Mouse (Mus musculus) cerebellum, adult (tissue): ENCODE data around the gene Egln2.

Experiments
- ATAC-seq: cut with Nextera tagmentation; 2 replicates; pipeline ENCODE4 v1.9.2; 2017; ENCODE audit warnings: mild to moderate bottlenecking, moderate library complexity, mixed read lengths; ENCODE audit not compliant: insufficient number of reproducible peaks, low FRiP score, low TSS enrichment

Gene Egln2

GRCm38 (mm10) chr7:27178324-27179216, 12.0 kb upstream of the Egln2 start, which contains the start of gene Rab4b:
TSS of gene Rab4b (minus strand) at chr7:27178896.
- peak; percentile 97 for ATAC-seq

DNA sequence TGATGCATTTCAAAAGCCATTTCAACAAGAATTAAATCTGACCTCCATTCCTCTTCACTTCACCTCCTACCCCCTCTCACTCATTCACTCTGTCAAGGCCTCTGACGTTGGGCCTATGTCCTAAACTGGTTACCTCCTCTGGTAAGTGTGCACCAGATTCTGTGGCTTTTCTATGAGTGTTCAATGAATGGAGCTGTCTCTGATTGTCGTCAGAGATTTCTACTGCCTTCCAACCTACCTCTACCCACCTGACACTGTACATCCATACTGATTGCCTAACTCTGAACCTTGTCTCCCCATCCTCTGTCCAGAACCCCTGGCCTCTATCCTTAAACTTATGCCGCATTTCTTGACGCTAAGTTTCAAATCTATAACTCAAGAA, 11.3 kb upstream of the Egln2 start:
- 0 out of 2 replicates have a peak, but pooled peaks have one; percentile 7 for ATAC-seq

DNA sequence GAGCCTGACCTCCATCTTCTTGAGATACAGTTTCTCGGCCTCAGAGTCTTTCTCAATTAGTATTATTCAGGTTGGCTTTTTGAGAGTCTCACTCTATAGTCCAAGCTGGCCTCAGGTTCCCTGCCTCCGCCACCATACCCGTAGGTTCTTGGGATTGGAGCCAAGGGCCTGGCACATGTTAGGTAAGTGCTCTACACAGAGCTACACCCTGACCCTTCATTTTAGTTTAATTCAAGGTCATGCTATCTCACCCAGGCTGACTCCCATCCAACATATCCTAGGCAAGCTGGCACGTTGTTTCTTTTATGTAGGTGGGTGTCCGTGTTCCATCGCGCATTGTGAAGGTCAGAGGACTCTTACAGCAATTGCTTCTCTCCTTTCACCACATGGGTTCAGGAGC, 8.3 kb upstream of the Egln2 start:
- ATAC-seq, result no peak

GRCm38 (mm10) chr7:27174496-27174895, 7.9 kb upstream of the Egln2 start:
- no peak for ATAC-seq

GRCm38 (mm10) chr7:27170981-27171380, 4.4 kb upstream of the Egln2 start:
- no peak for ATAC-seq

DNA sequence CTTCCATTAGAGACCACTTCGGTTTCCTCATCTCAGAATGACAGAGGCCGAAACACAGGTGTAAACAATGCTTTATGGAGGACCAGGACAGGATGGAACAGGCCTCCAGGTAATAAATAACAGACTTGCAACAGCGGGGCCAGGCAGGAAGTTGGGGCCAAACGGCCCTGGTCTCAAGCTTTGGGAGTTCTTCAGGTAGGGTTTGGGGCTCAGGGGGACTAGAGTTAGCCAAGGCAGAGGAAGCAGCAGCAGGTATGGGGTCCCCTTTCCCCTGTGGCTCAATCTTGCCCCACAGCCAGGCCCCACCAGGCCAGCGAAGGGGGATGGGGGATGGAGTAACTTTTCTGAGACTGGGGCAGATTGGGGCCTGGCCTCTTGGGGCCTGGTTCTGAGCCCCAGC, 1.8 kb upstream of the Egln2 start:
- ATAC-seq, result no peak

DNA sequence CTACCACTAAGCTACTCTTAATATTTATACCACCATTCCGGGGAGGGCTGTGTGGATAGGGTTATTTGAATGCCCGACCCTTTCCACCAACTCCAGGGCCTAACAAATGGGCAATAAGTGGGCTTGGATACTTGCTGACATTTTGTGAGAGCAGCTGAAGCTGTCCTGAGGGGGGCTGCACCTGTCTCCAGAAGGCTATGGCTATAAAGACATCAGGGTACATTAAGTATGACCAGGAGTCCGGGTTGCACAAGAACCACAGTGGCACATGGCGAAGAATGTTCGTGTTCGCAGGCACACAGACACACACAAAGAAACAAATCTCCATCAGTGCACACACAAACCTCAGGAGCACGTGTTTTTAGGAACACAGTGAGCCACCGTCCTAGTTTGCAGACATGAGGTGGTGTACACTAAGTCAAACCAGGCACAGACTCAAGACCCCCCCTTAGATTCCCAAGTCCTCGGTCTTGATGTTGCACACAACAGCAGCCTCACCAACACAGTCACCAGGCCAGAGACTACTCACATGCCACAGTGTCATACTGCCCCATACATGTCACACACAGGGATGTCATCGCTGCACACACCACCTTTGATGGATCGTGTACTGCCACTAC, 983 bp upstream of the Egln2 start:
- ATAC-seq, result no peak

- peak; percentile 24; the same call in 1 of the 2 replicates for ATAC-seq
Measured at GRCm38 (mm10) chr7:27166229-27166613, 381 bp downstream of the Egln2 start.

- ATAC-seq, result no peak
Measured at GRCm38 (mm10) chr7:27165696-27166095, 906 bp downstream of the Egln2 start.

DNA sequence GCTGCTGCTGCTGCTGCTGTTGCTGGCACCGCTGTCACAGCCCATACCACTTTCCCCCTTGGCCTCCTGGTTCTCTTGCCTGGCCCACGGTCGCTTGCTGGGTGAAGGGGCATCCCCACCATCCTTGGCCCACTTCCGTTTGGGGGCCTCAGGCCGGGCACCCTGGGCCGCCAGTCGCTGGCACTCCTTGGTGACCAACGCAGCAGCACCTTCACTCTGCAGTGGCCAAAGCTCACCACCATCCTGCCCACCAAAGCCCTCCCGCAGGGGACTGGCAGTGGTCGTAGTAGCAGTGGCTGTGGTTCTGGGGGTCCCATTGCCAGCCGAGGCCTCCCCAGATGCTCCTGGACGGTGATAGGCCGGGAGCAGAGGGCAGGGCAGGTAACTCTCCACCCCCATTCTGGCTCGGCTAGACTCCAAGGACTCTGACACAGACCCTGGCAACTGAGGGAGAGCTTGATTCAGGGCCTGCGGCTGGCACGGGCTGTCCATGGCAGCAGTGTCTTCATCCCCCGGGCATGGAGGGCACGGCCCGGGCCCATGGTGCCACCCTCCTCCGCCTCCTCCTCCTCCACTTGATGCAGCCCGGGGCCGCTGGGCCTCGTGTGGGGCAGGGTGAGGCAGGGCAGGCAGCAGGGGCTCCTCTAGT, 1.5 kb downstream of the Egln2 start:
- no peak for ATAC-seq

DNA sequence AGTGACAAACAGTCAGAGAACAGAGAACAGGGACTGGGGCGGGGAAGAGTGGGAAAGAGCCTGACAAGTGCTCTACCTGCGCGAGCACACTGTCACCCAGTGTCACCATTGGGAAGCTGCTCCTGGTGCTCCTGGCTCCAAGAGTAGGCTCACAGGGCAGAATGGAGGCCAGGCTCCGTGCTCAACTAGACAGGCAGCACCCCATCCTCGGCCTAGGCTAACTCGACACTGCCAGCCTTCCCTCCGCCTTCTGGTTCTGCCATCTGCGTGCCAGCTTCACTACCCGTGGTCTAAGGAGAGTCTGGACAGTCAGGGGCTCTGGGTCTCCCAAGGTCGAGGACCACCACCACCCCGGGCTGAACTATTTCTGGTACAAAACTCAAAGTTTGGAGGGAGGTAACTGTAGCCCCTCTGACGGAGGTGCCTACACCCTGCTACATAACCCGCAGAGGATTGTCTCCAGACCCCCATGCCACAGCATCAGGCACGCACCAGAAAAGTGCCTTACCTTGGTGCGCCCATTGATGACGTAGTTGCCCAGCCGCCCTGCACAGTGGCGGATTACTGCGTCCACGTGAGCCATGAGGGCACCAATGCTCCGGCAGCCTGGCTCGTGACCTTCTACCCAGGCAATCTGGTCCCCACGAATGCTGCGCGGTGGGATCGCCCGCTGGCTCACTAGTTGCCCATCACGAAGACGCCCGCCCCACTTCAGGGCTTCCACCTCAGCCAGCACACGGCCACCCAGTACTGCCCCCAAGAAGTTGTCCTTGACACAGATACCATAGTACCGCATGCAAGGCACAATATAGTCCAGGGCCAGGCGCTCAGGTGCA, 2.3 kb downstream of the Egln2 start:
- no peak for ATAC-seq

GRCm38 (mm10) chr7:27163450-27163805, 3.2 kb downstream of the Egln2 start:
- ATAC-seq, result no peak

DNA sequence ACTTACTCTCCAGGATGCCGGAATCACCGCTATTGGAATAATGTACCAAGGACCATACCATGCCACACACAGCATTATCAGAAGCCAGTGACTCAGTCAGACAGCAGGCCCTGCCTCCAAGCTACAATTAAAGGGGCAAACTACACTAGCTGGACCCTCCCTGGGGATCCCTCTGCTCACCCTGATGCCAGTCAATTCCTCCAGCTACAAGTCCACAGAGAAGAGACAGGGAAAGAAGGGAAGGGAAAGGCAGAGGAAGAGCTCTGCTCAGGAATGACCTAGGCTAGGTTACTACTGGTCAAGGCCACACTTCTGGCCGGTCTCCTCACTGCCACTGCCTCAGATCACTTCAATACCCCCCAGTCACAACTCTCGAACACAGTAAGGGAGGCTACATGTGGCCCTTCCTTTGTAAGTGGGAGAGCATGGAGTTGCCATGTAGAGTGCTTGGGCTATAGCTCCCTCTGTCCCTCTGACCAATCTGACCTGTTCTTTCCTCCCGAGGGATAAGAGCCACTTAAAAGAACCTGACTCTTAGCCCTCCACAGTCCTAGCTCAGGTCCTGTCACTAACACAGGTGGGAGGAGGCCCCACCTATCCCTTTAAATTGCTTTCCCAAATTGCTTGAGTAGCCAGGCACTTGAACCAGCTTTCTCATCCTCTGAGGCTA, 3.7 kb downstream of the Egln2 start:
- no peak for ATAC-seq

DNA sequence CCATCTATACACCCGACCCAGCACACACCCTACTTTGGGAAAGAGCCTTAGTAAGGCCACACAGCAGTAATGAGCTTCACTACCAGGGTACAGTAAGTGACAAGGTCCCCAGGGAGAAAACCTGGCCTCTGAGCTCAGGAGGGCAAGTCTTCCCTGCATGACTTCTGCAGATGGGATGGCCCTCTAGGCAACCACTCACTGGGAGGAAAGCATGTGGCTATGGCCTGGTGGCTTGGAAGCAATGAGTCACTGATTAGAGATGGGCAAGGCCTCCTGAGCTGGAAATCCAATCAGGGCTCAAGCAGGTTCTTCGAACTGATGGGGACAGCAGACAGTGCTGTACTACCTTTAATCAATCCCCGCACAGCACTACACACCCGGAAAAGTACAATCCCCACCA, 4.9 kb downstream of the Egln2 start:
- no peak for ATAC-seq

- ATAC-seq, result no peak
Measured at GRCm38 (mm10) chr7:27160921-27161320, 5.7 kb downstream of the Egln2 start.

DNA sequence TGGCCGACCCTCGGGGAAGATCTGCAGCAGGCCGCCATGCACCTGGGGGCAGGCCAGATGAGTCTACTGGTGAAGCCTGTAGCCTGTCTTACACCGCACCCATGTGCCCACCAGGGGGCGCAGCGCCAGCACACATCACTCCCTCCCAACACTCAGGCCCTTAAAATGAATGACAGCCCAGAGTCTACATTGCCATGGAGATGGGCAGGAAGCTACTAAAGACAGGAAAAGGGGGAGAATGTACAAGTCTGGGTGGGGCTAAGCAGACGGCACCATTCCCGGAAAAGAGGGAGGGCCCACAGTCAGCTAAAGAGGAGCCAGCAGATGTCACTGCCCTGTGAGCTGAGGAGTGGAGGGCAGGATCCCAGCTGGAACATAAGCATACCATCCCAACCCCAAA, 6.7 kb downstream of the Egln2 start:
- peak; percentile 67; the same call in 1 of the 2 replicates for ATAC-seq

DNA sequence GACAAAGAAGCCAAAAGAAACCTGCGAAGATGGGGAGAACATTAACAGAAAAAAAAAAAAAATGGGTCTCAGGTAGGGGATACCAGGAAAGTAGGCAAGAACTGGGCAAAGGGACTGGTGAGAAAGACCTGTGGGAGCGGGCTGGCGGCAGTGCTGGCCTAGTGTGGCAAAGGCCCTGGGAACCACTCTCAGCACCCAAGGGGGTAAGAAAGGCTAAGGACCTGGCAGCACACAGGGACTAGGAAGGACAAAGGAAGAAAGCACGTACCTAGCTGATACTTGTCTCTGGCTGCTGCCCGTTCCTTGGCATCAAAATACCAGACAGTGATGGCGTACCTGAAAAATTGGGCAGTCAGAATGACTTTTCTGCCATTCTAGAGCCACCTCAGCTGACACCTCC, 7.3 kb downstream of the Egln2 start:
- ATAC-seq, result no peak

- no peak for ATAC-seq
Measured at GRCm38 (mm10) chr7:27158171-27158570, 8.4 kb downstream of the Egln2 start.

DNA sequence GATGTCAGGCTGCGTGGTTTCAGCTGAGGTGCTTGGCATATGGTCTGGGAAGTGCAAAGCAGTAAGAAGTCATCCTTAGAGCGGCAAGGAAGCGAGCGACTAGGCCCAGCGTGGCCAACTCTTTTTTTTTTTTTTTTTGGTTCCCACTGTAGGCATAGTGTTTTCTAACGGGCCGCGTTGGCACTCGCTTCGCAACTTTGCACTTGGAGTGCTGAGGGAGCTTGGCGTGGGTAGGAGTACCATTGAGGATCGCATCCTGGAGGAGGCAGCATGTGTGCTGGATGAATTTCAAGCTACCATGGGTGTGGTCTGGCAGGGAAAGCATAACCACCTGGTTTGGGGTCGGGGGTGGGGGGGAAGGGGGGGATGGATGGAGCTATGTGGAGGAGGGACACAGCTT, 10.6 kb downstream of the Egln2 start:
- no peak for ATAC-seq

GRCm38 (mm10) chr7:27153205-27153764, 13.3 kb downstream of the Egln2 start, which contains the start of gene Cyp2t4:
TSS of gene Cyp2t4 (plus strand) at chr7:27153714.
- ATAC-seq, result no peak
